Mouse (Mus musculus) brain, embryonic 18.5 days (tissue): ENCODE data around the gene Cfap157.

Experiments used
- DNase-seq: peaks from one replicate; pipeline ENCODE4 v3.0.0-alpha.2; 2012; ENCODE audit warnings: low read depth, low spot score

The Cfap157 gene

DNA sequence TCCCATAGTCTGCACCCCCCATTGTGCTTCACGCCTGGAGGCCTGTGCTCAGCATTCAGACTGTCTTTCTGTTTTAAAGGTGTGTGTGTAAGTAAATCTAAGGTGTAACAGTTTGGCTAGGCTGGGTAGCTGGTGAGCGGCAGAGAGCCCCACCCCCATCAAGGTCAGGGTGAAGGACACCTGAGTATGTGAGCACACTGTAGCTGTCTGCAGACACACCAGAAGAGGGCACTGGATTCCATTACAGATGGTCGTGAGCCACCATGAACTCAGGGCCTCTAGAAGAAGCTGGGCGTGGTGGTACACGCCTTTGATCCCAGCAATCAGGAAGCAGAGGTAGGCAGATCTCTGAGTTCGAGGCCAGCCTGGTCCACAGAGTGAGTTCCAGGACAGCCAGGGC, 2.5 kb downstream of the Cfap157 start:
- no peak for DNase-seq

DNA sequence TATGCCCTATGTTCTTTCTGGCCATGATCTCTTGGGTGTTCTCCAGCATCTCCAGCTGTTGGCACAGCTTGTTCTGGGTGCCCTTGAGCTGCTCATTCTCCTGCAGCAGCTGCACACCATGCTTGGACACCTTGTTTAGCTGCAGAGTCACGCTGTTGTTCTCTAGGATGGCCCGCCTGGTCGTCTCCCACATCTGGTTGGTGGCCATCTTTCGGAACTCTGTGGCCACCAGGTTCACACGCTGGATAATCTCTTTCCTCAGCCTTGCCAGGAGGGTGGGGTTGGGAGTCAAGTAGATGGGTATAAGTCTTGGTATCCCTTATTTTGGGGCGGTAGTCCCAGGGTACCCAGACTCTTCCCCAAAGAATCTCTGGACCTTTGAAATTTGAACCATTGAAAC, 4.5 kb downstream of the Cfap157 start:
- DNase-seq, result no peak

DNA sequence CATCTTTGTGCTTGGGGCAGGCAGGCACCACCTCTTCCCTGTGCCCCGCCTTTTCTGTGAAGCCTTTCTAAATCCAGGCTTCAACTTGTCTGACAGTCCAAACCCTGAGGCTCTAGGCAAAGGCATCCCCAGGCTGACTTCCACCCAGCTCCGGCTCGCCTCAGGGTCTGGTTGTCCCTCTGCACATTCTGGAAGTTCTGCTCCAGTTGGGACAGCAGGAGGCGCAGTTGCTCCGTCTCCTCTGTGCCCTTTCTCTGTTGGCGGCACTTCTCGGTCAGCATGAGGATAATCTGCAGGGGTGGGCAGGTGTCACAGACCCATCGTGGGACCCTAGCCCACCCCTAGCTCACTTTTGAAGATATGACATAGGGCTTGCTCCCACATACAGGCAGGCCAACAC, 5.1 kb downstream of the Cfap157 start:
- no peak for DNase-seq

DNA sequence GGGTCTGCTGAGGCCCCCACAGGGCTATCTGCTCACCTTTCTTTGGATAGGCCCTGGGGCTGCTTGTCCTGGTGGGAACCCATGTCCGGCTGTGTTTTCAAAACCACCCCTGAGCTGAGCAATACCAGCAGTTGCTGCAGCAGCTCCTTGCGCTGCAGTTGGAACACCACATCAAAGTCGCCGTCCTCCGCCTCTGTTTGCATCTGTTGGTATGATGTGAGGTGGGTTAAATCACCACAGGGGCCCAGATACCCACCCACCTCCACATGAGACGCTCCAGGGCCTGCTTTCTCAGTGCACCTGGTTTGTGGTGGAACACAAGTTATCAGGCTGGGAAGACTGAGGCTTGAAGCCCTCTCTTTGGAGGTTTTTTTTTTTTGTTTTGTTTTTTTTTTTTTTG, 6.1 kb downstream of the Cfap157 start:
- no peak for DNase-seq

DNA sequence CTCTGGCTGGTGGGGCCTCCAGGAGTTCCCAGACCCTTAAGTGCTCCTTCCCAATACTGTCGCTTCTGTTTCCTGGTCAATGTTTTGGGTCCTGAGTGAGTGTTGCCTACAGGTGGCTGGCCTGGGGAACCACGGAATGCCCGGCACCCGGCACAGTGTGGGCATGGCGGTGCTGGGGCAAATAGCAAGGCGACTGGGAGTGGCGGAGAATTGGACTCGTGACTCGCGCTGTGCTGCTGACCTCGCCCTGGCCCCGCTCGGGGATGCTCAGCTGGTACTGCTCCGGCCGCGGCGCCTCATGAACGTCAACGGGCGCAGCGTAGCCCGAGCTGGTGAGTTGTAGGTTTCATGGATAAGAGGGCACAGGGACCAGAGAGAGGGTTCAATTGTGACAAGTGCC, 8.0 kb downstream of the Cfap157 start:
- DNase-seq, result no peak

DNA sequence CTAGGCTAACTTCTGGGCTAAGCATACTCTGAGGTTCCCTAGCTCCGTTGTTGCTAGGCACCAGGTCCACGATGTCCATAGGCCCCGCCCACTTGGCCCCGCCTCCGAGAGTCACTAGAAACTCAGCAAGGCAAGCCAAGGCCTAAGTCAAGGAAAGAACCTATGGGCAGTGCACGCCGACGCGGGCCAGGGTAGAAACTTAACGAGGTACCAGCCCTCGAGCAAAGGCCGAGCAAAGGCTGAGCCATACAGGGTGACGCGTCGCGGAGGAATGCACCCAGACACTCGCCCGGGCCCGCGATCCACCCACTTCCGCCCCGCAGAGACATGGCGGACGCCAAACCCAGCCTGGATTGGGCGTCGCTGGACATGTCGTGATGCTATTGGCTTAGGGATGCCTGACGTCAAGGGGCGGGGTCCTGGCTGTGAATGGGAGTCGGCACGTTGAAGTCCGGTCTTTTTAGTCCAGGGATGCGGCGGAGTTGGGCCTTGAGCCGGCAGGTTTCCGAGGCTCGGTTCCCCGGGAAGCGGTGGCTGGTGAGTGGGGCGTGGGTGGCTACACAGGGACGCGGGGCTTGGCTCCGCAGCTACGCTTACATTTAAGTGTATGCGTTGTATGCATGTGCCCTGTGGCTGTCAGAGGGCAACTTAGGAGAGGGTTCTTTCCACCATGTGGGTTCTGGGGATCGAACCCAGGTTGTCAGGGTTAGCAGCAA, 8.7 kb downstream of the Cfap157 start, which contains the start of the genes Ttc16 and Ptrh1:
Gene Ttc16, minus strand, starts transcription at position 275 of the 716 bp plus-strand sequence.
Gene Ptrh1, plus strand, starts transcription at position 428 of the 716 bp plus-strand sequence.
- peak; percentile 85 for DNase-seq

DNA sequence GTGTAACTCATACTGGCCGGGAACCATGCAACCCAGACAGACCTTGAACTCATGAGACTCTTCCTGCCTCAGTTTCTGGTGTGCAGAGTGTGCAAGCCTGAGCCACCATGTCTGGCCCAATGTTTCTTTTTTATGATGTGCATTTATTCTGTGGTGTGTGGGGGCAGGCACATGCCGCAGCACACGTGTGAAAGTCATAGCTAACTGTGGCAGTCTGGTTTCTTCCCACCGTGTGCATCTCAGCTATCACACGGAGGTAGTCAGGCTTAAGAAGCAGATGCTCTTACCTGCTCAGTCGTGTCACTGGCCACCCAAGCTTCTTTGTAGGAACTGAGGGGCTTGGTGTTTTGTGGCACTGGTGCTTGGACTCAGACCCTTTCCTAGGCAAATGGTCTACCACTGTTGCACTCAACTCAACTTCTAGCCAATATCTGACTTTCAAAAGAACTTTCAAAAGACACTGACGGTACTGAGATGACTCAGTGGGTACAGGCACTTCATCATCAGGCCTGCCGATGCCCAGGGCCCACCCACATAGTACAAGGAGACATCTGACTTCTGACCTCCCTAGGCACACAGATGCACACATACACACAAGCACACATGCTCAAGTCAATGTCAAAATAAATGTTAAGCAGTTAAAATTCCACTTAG, 11.5 kb downstream of the Cfap157 start:
- DNase-seq, result no peak

DNA sequence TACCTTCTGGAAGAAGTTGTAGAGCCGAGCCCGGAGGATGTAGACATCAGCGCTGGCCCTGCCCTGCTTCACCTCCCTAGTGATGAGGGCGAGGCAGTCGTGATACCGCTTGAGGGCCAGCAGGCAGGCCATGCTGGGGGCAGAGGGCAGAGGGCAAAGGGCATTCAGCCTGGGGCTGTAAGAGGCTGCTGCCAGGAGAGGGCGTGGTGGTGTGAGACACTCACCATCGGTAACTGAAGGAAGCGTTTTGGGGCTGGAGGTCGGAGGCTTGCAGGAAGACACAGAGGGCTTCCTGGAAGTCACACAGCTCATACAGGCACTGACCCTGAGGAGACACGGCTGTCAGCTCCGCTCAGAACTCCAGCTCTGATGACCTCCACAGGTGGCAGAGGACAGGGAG, 12.3 kb downstream of the Cfap157 start:
- no peak for DNase-seq

DNA sequence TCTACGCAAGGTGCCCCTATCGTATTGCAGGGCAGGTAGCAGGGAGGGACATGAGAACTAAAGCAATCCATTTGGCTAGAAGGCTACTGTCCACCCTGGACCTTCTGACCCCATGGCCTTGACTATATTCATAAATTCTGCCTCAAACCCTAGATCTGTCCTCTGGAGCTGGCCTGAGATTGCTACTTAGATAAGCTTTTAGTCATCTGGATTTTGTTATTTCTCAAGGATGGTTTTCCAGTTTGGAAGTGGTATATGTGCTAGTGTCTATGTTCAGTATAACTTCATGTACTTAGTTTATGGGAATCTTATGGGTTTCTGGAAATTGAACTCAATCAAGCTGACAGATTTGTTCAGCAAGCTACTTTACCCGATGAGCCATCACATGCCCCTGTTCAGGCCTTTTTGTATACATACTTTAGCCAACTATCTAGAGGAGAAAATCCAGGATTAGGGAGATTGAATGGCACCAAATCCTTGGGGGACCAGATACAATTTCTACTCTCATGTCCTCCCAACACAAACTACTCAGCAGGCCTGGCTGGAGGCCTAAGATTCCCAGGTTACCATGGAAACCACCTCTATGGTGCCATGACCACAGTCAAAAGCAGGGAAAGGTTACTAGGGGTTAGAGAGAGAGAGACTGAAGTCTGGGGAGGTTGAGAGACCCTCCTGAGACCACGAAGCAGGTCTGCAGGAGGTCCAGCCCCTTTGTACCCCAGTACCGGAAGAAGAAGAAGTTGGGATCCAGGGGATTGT, 14.7 kb downstream of the Cfap157 start:
- DNase-seq, result no peak

DNA sequence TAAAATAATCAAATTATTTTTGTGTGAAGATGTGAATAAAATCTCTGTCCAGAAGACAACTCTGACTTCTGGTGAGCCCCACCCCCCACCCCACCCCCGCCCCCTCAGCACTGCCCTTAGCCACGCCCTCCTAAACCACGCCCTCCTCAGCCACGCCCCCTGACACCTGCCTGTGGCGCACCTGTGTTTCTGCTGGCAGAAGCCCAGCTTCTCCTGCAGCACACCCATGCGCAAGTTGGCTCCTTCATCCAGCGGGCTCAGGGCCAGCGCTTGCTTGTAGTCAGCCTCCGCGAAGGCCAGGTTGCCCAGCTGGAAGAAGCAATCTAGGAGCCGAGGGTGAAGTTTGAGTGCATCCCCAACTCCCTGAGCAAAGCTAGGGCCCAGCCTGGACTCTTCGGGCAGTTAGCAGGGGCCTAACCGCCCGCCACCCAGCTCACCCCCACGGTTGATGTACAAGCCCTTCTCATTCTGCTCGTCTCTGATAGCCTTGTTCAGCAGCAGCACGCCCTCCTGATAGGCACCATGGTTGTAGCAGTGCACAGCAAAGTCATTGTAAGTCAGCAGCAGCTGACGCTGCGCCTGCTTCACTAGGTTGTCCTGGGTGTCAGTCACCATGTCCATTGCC, 15.5 kb downstream of the Cfap157 start:
- DNase-seq, result no peak

DNA sequence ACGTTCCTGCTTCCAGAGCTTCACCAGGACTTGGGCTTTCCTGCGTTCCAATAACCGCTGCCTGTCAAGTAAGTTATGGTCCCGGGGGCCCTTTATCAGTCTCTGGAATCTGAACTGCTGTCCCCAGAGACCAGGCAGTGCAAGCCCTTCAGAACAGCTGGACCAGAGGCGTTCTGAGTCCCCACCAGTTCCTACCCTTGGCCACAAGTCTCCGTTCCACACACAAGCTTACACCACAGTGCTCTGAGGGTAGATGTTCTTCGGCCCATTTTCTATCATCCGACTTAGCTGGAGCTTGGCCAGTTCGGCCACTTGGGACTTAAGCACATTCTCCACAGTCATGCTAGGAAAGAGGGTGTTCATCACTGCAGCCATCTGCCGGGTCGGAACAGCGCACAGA, 17.0 kb downstream of the Cfap157 start:
- DNase-seq, result no peak

DNA sequence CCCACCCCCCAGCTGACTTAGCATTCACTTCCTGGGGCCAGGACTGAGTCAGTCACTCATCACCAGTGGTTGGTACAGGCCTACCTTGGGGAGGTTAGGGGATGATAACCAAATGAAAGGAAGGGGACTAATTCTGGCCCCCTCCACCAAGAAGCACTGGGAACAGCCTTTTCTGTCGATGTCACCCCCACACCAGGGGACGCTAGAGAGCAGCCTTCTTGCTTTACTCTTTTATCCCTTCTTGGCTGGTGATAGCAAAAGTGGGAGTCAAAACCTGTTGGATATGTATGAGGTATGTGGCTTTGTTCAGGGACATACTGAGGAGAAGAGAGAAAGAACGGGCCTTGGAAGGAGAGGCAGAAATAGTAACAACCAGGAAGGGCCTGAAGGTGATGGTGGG, 20.9 kb downstream of the Cfap157 start:
- DNase-seq, result no peak

DNA sequence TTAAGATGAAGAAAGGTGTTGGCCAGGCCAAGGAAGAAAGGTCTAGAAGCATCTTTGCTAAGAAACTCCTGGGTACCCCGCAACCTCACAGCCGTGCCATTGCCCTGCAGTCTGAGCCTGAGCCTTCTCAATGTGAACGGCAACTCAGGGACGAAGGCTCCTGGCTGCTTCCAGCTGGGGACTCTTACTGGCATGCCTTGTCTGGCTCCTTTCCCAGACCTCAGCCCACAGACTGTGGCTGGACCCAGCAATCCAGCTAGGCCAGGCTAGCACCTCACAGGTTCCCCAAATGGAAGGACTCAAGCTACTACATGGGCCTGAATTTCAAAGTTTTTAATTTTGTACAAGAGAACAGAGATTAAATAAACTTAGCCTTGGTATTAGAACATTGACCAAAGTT, 22.4 kb downstream of the Cfap157 start:
- DNase-seq, result no peak

DNA sequence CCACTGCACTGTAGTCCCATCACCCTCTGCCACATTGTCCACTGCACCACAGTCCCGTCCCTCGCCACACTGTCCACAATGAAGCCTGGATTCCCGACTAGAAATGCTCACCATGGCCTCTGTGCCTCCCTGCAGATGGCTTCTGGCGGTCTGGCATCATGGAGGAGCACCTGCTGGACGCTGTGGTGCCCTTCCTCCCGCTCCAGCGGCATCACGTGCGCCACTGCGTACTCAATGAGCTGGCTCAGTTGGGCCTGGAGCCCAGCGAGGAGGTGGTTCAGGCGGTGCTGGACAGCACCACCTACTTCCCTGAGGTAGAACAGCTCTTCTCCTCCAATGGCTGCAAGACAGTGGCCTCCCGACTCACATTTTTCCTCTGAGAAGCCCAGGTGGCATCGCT, 22.9 kb downstream of the Cfap157 start:
- no peak for DNase-seq

DNA sequence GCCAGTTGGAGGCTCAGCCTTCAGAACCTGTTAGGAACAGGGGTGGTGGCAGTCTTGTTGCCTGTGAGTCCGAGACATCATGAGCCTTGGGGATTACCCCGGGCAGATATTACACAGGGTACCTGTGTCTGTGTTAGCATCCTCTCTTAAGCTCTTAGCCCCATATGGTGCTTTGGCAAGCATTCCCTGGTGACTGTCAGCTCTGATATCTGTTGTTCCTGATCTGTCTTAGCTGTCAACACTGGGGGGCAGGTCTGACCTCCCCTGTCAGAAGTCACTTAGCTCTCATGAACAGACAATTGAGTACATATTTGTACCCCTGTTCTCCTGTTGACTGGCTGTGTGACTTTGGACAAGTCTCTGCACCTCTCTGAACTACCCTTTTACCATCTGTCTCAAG, 25.2 kb downstream of the Cfap157 start:
- no peak for DNase-seq

DNA sequence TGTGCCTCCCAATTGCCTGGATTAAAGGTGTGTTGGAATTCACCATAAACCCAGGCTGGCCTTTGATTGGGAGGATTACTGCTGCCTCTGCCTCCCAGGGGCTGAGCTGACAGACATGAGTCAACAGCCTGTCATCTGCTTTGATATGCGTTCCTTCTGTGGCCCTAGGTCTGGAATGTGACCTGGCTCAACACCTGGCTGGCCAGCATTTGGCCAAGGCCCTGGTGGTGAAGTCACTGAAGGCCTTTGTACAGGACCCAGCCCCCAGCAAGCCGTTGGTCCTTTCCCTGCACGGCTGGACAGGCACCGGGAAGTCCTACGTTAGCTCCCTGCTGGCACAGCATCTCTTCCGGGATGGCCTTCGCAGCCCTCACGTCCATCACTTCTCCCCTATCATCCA, 25.7 kb downstream of the Cfap157 start:
- no peak for DNase-seq

DNA sequence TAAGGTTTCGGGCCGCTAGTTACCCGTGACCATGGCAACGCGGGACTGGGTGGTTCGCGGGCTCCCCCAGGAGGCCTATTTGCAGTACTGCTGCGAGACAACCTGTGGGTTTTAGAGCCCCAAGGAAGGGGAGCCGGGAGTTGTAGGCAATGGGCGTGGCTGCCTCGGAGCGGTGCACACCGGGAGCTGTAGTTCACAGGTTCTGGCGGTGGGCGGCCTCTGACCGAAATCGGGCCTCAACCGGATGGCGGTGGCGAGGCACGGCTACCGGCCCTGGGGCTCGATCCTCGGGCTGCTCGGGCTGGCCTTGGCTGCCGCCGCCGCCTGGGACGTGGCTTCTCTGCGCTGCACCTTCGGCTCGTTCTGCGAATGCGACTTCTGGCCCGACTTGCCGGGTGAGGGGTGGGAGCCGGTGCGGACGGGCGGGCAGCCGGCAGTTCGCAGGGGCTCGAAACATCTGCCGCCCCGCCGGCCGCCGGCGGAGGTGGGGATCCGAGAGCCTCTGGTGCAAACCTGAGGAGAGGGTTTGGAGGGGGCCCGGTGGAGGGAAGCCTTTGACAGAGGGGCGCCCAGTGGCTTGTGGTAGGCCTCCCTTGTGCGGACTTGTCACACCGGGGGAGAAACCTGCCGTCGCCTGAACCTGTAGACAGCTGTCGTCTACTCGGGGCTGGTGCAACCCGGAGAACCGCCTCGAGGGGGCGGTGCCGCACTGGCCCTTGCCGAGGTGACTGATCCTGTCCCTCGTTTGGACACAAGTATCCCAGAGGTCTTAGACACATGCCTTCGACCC, 27.0 kb downstream of the Cfap157 start, which contains the start of gene Tor2a:
Gene Tor2a, plus strand, starts transcription at position 179 of the 790 bp plus-strand sequence.
- peak; percentile 92 for DNase-seq

DNA sequence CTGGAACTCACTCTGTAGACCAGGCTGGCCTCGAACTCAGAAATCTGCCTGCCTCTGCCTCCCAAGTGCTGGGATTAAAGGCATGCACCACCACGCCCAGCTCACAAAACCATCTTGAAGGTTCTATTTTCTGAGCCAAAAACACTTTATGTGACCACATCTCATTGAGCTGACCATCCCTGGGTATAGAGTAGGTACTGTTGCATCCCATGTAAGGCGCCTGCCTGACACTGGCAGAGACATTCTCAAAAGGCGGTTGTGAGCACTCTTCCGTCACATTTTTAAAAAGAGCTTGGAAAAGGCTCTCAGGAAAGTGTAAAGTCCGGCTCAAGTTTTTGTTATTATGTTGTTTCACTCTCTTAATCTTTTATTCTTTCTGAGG, 27.6 kb downstream of the Cfap157 start:
- no peak for DNase-seq

DNA sequence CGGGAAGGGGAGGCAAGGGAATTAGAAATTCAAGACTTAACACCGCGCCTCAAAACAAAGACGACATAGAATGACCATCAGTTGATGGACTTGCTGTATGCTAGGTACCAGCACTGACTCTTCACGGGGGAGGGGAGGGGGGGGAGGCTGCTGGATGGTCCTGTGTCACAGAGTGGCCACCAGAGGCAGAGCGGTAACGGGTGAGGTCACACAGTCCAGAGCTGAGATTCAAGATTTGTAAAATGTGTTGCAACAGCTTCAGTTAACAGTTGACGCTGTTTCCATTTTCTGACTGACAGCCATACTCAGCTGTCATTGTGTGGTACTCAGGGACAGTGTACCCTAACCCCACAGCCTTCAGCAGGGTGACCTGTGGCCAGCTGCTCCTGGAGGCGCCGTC, 32.0 kb downstream of the Cfap157 start:
- no peak for DNase-seq

DNA sequence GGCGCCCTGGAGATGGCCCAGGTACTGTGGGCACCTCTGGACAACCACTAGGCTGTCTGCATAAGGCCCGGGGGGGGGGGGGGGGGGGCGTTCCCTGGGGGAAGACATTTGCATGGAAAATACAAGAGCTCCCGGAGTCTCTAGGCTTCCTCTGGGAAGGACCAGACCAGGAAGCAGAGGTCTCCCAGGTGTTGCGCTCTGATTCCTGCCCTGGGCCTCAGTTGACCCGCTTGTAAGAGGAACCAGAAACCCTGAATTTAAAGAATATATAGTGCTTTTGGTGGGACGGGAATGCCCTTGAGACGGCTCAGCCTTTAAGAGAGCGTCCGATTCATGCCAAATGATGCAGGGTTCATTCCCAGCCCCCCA, 32.6 kb downstream of the Cfap157 start:
- no peak for DNase-seq

DNA sequence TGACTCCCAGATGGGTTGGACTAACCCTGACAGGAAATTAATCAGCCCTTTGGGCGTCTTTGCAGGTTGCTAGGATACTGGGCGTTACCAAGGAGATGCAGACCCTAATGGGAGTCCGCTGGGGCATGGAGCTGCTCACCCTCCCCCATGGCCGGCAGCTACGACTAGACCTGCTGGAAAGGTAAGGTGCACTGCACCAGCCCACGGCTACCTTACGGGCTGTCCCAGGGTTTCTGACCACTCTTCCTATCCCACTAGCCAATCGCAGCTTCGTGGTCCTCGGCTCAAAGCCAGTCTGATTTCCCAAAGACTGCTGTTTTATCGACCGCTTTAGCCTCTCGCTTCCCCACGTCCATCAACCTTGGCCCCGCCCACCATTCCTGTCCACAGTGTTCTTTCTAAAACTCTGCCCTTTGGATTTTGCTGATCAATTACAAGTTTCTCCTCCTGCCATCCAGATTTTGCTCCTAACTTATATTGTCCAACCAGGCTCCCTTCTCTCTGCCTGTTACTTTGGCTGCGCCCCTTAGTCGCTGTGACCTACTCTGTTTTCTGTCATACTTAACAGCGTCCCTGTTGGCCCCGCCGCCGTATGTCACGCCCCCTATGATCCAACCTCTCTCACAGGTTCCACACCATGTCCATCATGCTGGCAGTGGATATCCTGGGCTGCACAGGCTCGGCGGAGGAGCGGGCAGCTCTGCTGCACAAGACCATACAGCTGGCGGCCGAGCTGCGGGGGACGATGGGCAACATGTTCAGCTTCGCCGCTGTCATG, 33.2 kb downstream of the Cfap157 start:
- DNase-seq, result no peak
